Mouse (Mus musculus): ENCODE data around the gene Sephs2.

Sephs2 gene

GRCm38 (mm10) chr7:127244658-127245510 is 29.0 kb downstream of the Sephs2 start:
- in situ Hi-C loops (cut with MboI; ENCODE audit: low pct_unique_long_range_greater_than_20kb in 1 of 2, low sequenced_read_pairs in 2 of 2, unreplicated experiment in 1 of 2): no loop called here

- in situ Hi-C loops (cut with MboI; ENCODE audit: low pct_unique_long_range_greater_than_20kb in 1 of 2, low sequenced_read_pairs in 2 of 2, unreplicated experiment in 1 of 2): no loop called here
These were observed 29.8 kb downstream of the Sephs2 start, which contains the start of gene Zfp771 for GRCm38 (mm10) chr7:127243870-127244657. Gene Zfp771, plus strand, starts transcription at chr7:127244274.

- in situ Hi-C loops (cut with MboI; ENCODE audit: low pct_unique_long_range_greater_than_20kb in 1 of 2, low sequenced_read_pairs in 2 of 2, unreplicated experiment in 1 of 2): no loop called here
These were observed 30.4 kb downstream of the Sephs2 start for GRCm38 (mm10) chr7:127243361-127243867.

- in situ Hi-C loops (cut with MboI; ENCODE audit: low pct_unique_long_range_greater_than_20kb in 1 of 2, low sequenced_read_pairs in 2 of 2, unreplicated experiment in 1 of 2): no loop called here
These were observed 39.1 kb downstream of the Sephs2 start for GRCm38 (mm10) chr7:127234777-127235176.

- in situ Hi-C loops (cut with MboI; ENCODE audit: low pct_unique_long_range_greater_than_20kb in 1 of 2, low sequenced_read_pairs in 2 of 2, unreplicated experiment in 1 of 2): no loop called here
These were observed 40.1 kb downstream of the Sephs2 start for GRCm38 (mm10) chr7:127233765-127234164.

GRCm38 (mm10) chr7:127233368-127233749 is 40.5 kb downstream of the Sephs2 start:
- in situ Hi-C loops (cut with MboI; ENCODE audit: low pct_unique_long_range_greater_than_20kb in 1 of 2, low sequenced_read_pairs in 2 of 2, unreplicated experiment in 1 of 2): no loop called here

- in situ Hi-C loops (cut with MboI; ENCODE audit: low pct_unique_long_range_greater_than_20kb in 1 of 2, low sequenced_read_pairs in 2 of 2, unreplicated experiment in 1 of 2): no loop called here
These were observed 41.1 kb downstream of the Sephs2 start, which contains the start of the genes Zfp553 and Sept1 for GRCm38 (mm10) chr7:127232622-127233367. Gene Zfp553, plus strand, starts transcription at chr7:127233061. Gene Sept1, minus strand, starts transcription at chr7:127233130.

GRCm38 (mm10) chr7:127231826-127232621 is 41.8 kb downstream of the Sephs2 start:
- in situ Hi-C loops (cut with MboI; ENCODE audit: low pct_unique_long_range_greater_than_20kb in 1 of 2, low sequenced_read_pairs in 2 of 2, unreplicated experiment in 1 of 2): no loop called here

GRCm38 (mm10) chr7:127231376-127231775 is 42.5 kb downstream of the Sephs2 start:
- in situ Hi-C loops (cut with MboI; ENCODE audit: low pct_unique_long_range_greater_than_20kb in 1 of 2, low sequenced_read_pairs in 2 of 2, unreplicated experiment in 1 of 2): no loop called here

- in situ Hi-C loops (cut with MboI; ENCODE audit: low pct_unique_long_range_greater_than_20kb in 1 of 2, low sequenced_read_pairs in 2 of 2, unreplicated experiment in 1 of 2): no loop called here
These were observed 45.1 kb downstream of the Sephs2 start for GRCm38 (mm10) chr7:127228615-127229303.

GRCm38 (mm10) chr7:127225147-127225995 is 48.5 kb downstream of the Sephs2 start:
- in situ Hi-C loops (cut with MboI; ENCODE audit: low pct_unique_long_range_greater_than_20kb in 1 of 2, low sequenced_read_pairs in 2 of 2, unreplicated experiment in 1 of 2): no loop called here

- in situ Hi-C loops (cut with MboI; ENCODE audit: low pct_unique_long_range_greater_than_20kb in 1 of 2, low sequenced_read_pairs in 2 of 2, unreplicated experiment in 1 of 2): no loop called here
These were observed 49.2 kb downstream of the Sephs2 start for GRCm38 (mm10) chr7:127224616-127225015.

- in situ Hi-C loops (cut with MboI; ENCODE audit: low pct_unique_long_range_greater_than_20kb in 1 of 2, low sequenced_read_pairs in 2 of 2, unreplicated experiment in 1 of 2): no loop called here
These were observed 50.1 kb downstream of the Sephs2 start for GRCm38 (mm10) chr7:127223515-127224478.

- in situ Hi-C loops (cut with MboI; ENCODE audit: low pct_unique_long_range_greater_than_20kb in 1 of 2, low sequenced_read_pairs in 2 of 2, unreplicated experiment in 1 of 2): no loop called here
These were observed 50.7 kb downstream of the Sephs2 start for GRCm38 (mm10) chr7:127223106-127223505.

All from mouse embryonic stem cell (cell line).